Mouse (Mus musculus): ENCODE data around the gene Ube2o.
"Not testable (repeated sequence)": the region's sequence is repeated elsewhere in the genome, so short reads cannot be mapped to it uniquely, and the experiment has no call there.

Gene Ube2o

GRCm38 (mm10) chr11:116615735-116616437 is 34.6 kb upstream of the Ube2o start:
- peak; percentile 83 for DNase-seq (ENCODE audit: low read depth)

GRCm38 (mm10) chr11:116613234-116613633 is 32.0 kb upstream of the Ube2o start:
- no peak for DNase-seq (ENCODE audit: low read depth)

DNA sequence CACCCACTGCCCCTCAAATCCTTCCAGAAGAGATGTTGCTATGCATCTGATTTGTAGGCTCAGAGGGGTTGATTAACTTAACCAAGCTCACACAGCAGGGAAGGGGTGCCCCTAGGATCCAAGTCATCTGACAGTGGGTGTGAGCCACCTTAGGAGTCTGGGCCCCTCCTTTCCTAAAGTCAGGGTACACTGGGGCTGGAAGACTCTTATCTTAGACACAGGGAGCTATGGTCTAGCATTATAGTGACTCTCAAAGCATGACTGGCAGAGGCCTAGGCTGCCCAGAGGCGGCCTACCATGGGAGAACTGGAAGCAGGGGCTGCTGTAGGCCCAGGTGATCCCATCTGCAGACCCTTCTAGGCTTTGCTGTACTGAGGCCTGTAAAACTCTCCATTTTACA is 31.3 kb upstream of the Ube2o start:
- DNase-seq (ENCODE audit: low read depth): no peak

- no peak for DNase-seq (ENCODE audit: low read depth)
These were observed 30.6 kb upstream of the Ube2o start for GRCm38 (mm10) chr11:116611883-116612282.

DNA sequence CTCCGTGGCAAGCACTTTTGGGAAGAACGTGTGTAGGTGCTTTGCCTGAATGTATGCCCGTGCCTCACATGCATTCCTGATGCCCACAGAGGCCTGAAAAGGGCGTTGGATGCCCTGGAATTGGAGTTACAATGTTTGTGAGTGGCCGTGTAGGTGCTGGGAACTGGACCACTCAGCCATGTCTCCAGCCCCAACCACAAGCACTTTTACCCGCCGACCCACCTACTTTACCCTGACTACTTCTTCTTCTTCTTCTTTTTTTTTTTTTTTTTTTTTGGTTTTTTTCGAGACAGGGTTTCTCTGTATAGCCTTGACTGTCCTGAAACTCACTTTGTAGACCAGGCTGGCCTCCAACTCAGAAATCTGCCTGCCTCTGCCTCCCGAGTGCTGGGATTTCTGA is 29.9 kb upstream of the Ube2o start:
- DNase-seq (ENCODE audit: low read depth): not testable (repeated sequence)

- DNase-seq (ENCODE audit: low read depth): no peak
These were observed 28.9 kb upstream of the Ube2o start for GRCm38 (mm10) chr11:116609965-116610630.

DNA sequence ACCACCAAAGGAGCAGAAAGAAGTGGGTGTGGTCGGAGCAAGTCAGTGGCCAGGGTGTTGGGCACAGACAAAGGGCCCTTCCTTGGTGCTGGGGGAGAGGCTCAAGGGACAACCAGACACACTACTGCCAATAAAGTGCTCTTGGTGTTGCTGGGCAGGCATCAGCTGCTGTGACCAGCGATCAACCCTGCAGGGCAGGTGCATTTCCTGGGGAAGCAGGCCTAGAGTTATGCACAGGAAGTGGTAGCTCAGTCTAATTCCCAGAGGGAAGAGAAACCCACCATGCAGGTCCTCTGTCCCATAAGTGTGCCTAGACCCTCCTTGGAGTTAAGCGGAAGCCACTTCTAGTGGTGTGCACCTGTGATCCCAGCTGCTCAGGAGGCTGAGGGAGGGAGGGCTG is 26.5 kb upstream of the Ube2o start:
- DNase-seq (ENCODE audit: low read depth): no peak

GRCm38 (mm10) chr11:116604097-116604496 is 22.9 kb upstream of the Ube2o start:
- no peak for DNase-seq (ENCODE audit: low read depth)

DNA sequence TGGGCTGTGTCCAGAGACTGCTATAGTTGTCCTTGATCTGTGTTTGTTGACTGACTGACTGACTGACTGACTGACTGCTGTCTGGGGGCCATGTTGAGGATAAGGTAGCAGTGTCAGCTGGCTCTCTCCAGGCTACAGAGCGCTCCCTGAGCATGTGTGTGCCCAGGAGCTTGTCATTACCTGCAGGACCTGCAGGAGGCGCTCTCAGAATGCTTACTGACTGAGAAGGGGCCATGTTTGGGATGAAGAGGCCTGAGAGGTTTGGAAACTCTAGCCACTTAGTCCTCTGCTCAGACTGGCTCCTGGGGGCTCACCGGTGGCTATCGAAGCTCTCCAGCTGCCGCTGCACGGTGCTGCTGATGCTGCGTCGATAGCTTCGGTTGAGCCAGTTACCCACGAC is 22.1 kb upstream of the Ube2o start:
- DNase-seq (ENCODE audit: low read depth): no peak

- no peak for DNase-seq (ENCODE audit: low read depth)
These were observed 20.8 kb upstream of the Ube2o start for GRCm38 (mm10) chr11:116602043-116602442.

DNA sequence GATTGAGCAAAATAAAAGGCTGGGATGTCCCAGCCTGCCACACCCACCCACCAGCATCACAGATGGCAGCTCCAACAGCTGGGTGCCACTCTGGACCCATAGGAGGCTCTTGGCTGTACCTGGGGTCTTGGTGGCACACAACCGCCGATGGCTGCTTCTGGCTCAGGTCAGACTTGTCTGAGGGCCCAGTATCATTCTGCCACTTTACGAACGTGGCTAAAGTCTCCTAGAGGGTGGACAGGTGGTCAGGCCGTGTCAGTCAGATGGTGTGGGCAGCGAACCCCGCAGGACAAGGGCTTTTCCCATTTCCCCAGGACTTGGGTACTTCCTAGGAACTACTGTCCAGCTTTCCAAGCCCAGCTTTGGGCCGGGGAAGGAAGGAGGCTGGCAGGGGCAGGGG is 19.9 kb upstream of the Ube2o start:
- DNase-seq (ENCODE audit: low read depth): no peak

DNA sequence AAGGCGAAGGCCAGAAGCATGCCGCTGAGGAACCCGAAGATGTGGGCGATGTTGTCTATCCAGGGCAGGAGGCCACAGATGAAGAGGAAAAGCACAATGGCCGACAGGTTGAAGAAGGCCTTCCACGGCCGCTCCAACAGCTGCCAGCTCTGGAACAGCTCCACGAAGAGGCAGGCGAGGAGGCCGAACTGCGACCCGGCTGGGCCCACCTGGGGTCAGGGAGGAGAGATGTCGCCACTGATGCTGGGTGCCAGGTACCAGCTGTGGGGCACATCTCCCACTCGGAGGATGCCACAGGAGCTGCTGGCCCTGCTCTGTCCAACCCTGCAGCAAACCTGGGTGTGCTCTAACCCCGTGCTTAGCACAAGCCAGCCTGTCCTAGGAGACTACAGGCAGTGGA is 18.0 kb upstream of the Ube2o start:
- DNase-seq (ENCODE audit: low read depth): no peak

DNA sequence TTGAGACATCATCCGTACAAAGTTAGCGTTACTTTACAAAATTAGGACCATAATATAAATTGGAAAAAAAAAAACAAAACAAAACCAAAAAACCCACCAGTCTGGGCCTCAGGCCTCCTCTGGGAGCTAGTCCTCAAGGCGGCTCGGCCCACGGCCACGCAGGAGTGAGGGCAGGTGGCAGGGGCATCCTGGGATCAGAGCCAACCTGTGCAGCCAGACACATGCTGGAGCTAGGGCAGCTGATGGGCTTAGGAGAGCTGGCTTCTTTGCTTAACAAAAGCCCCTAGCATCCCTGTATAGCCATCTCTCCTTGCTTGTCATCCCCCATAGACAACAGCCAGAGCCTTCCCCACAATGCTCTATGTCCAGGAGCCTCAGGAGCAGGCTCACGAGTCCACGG is 16.9 kb upstream of the Ube2o start:
- no peak for DNase-seq (ENCODE audit: low read depth)

DNA sequence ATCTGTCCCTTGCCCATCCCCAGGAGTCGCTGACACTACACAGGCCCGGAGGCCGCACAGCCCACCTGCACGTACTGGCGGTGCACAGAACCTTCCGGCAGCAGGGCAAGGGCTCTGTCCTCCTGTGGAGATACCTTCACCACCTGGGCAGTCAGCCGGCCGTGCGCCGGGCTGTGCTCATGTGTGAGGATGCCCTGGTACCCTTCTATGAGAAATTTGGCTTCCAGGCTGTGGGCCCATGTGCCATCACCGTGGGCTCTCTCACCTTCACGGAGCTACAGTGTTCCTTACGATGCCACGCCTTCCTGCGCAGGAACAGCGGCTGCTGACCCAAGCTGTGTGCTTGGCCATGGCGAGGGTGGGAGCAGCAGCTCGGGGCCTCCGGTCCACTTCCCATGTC is 15.5 kb upstream of the Ube2o start:
- no peak for DNase-seq (ENCODE audit: low read depth)

DNA sequence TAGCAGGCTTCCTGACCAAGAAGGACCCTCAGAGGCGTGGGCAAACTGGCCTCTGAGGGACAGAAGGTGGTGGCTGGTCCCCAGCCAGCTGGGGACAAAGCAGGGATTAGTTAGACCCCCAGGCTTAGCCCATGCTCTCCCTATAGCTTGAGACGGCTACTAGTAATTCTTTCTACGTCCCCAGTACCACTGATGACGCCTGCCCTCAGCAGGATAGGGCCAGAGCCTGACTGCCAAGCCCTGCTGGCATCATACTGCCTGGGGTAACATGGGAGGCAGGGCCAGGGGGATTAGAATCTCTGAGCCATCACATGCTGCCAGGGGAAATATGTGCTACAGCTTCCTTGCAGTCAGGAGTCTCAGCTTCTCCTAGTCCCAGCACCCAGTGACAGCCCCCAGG is 12.1 kb upstream of the Ube2o start:
- DNase-seq (ENCODE audit: low read depth): no peak

GRCm38 (mm10) chr11:116592428-116592827 is 11.2 kb upstream of the Ube2o start:
- peak; percentile 83 for DNase-seq (ENCODE audit: low read depth)

DNA sequence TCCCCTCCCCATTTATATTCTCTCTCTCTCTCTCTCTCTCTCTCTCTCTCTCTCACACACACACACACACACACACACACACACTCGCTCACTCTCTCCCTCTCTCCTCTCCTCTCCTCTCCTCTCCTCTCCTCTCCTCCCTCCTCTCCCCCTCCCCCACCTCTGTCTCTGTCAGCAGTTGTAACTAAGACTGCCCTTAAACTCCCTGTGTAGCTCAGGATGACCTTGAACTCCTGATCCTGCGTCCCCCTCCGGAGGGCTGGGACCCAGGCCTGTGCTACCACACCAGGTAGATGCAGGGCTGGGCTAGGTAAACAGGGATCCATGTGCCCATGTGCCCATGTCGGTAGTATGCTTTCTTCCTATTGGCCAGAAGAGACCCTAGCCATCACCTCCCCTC is 10.4 kb upstream of the Ube2o start:
- no peak for DNase-seq (ENCODE audit: low read depth)

- no peak for DNase-seq (ENCODE audit: low read depth)
These were observed 8.3 kb upstream of the Ube2o start for GRCm38 (mm10) chr11:116589574-116589973.

DNA sequence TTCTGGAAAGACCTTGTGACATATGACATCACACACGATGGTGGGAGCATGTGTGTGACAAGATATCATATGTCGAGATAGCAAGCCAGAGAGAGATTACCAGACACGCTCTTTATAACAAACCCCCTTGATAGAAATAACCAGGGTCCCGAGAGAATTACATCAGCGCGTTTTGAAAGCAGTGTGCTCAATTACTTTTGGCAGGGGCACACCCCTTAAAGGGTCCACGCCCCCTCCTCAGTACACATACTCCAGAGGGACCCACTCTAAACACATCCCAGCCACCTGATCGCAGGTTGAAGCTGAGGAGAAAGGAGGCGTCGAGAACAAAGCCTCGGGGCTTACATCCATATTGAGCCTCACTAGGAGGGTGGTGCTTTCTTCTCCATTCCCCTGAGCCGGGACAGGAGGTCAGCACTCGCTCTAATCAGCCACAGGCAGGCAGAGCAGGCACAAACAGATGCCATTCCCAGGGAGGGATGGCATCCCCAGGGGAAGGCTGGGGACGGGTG is 7.8 kb upstream of the Ube2o start:
- DNase-seq (ENCODE audit: low read depth): no peak

DNA sequence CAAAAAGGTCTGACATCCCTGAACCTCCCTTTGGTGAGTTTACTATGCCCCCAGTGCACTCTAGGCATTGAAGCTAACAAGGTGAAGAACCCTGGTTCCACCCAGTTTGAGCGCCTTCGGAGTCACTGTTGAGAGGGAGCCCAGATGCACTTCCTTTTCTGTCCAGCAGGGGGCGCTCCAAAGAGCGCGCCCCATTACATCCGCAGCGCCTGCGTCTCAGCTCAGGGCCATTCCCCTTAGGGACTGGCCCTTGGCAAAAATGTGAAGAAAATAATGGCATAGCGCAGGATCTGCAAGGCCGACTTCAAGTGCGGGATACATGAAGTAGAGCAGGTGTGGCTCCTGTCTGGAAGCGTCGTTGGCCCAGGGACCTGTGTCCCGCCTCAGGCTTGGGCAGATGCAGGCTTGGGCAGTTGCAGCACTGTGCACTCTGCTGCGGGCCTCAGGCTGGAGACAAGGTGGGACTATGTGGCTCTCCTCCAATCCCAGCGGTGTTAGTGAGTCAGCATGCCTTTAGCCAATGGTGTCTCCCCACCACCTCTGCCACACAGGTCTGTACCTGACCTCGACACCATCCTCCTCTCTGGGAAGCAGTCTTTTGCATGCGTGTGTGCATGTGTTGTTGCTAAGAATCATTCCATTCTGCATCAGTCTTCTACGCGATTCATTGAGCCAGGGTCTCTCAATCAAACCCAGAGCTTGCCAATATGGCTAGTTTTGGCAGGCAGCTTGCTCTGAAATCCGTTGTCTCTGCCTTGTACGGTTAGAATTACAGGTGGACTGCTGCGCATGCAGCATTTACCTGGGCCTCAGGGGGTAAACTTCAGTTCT is 5.8 kb upstream of the Ube2o start:
- DNase-seq (ENCODE audit: low read depth): peak; percentile 59

GRCm38 (mm10) chr11:116586310-116586709 is 5.1 kb upstream of the Ube2o start, which contains the start of gene Aanat:
Aanat (plus strand) TSS chr11:116586432.
- DNase-seq (ENCODE audit: low read depth): no peak

DNA sequence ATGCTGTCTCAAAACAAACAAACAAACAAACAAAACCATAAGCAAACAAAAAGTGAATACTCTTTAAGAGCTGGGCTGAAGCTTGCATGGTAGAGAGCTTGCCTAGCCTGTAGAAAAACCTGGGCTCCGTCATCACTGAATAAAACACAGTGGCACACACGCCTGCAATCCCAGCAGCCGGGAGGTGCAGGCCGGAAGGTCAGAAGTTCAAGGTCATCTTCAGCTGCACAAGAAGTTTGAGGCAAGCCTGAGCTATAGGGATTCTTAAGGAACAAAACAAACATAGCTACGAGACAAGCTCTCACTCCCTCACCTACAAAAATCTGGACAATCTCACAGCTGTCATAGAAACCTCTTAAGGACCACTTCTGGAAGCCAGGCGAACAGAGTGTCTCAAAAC is 4.4 kb upstream of the Ube2o start:
- DNase-seq (ENCODE audit: low read depth): no peak
